Mouse (Mus musculus) MEL (cell line): ENCODE measurements around the gene Eef2k. TPM values are rescaled to one million over a fixed set of nuclear protein-coding genes. Genes with fewer than 3 reads are reported as not detected.

Experiments
- DNase-seq: peaks from one replicate; pipeline ENCODE4 v3.0.0; 2011; ENCODE audit warnings: low read depth, low spot score
- H3K27ac ChIP-seq: 2 replicates; pipeline ENCODE4 v1.5.1; 2012; ENCODE audit warnings: low read depth, mild to moderate bottlenecking, control low read depth, low read length, moderate library complexity; ENCODE audit not compliant: control insufficient read depth
- H3K27me3 ChIP-seq, 2 experiments: fragments of 150-350 bp in 1 of 2; sonication (generic) in 1 of 2; 2 replicates each; pipeline ENCODE4 v1.6.1; 2012; ENCODE audit warnings: low read length in 2 of 2, mild to moderate bottlenecking in 2 of 2, improper control_type of control experiment in 1 of 2, moderate library complexity in 1 of 2; ENCODE audit not compliant: insufficient read depth in 2 of 2, control insufficient read depth in 1 of 2
- H3K36me3 ChIP-seq, 2 experiments: 2 replicates each; pipeline ENCODE4 v1.6.1; 2012 to 2014; ENCODE audit warnings: low read length in 2 of 2, improper control_type of control experiment in 1 of 2, inconsistent platforms in 1 of 2, mild to moderate bottlenecking in 1 of 2; ENCODE audit not compliant: insufficient read depth in 2 of 2, control insufficient read depth in 1 of 2
- H3K4me1 ChIP-seq, 2 experiments: fragments of 150-350 bp in 1 of 2; sonication (generic) in 1 of 2; 2 replicates each; pipeline ENCODE4 v1.6.1; 2012; ENCODE audit warnings: low read length in 2 of 2, improper control_type of control experiment in 1 of 2, mild to moderate bottlenecking in 1 of 2; ENCODE audit not compliant: insufficient read depth in 2 of 2, control insufficient read depth in 1 of 2
- H3K4me3 ChIP-seq, 2 experiments: fragments of 150-350 bp in 1 of 2; sonication (generic) in 1 of 2; 2 replicates each; pipeline ENCODE4 v1.5.1; 2012; ENCODE audit warnings: low read depth in 2 of 2, low read length in 2 of 2, mild to moderate bottlenecking in 2 of 2, moderate library complexity in 2 of 2, control low read depth in 1 of 2, improper control_type of control experiment in 1 of 2; ENCODE audit not compliant: control insufficient read depth in 1 of 2, insufficient read depth in 1 of 2
- H3K79me2 ChIP-seq: 2 replicates; pipeline ENCODE4 v1.6.1; 2012; ENCODE audit warnings: mild to moderate bottlenecking, low read length, moderate library complexity; ENCODE audit not compliant: control insufficient read depth, poor library complexity, insufficient read depth
- H3K9ac ChIP-seq: 2 replicates; pipeline ENCODE4 v1.6.1; 2012; ENCODE audit warnings: low read depth, mild to moderate bottlenecking, control low read depth, low read length, moderate library complexity; ENCODE audit not compliant: control insufficient read depth, poor library complexity, severe bottlenecking
- H3K9me3 ChIP-seq: fragments of 150-350 bp; sonication (generic); replicated peaks from 2 replicates; pipeline ENCODE4 v1.6.1; 2012; ENCODE audit warnings: mild to moderate bottlenecking, low read length, improper control_type of control experiment, moderate library complexity; ENCODE audit not compliant: insufficient read depth
- ELF1 ChIP-seq: IDR thresholded peaks from 2 replicates; pipeline ENCODE4 v1.6.1; 2014; ENCODE audit warnings: low read depth, mild to moderate bottlenecking, inconsistent platforms, low read length, improper control_type of control experiment, moderate library complexity
- EP300 ChIP-seq, 2 experiments: IDR thresholded peaks; 2 replicates each; pipeline ENCODE4 v1.6.1; 2011; ENCODE audit warnings: improper control_type of control experiment in 2 of 2, low read length in 2 of 2, low read depth in 1 of 2, mild to moderate bottlenecking in 1 of 2
- ETS1 ChIP-seq: IDR thresholded peaks from 2 replicates; pipeline ENCODE4 v1.6.1; 2012; ENCODE audit warnings: low read depth, mild to moderate bottlenecking, inconsistent platforms, low read length, improper control_type of control experiment, moderate library complexity
- GABPA ChIP-seq: IDR thresholded peaks from 2 replicates; pipeline ENCODE4 v1.6.1; 2012; ENCODE audit warnings: low read depth, mild to moderate bottlenecking, inconsistent platforms, low read length, improper control_type of control experiment, moderate library complexity
- JUND ChIP-seq: IDR thresholded peaks from 2 replicates; pipeline ENCODE4 v1.6.1; 2011; ENCODE audit warnings: low read depth, mild to moderate bottlenecking, improper control_type of control experiment, low read length
- MAX ChIP-seq: IDR thresholded peaks from 2 replicates; pipeline ENCODE4 v1.6.1; 2011; ENCODE audit warnings: low read length, improper control_type of control experiment
- MAZ ChIP-seq: IDR thresholded peaks from 2 replicates; pipeline ENCODE4 v1.6.1; 2012; ENCODE audit warnings: low read depth, mild to moderate bottlenecking, inconsistent platforms, low read length, improper control_type of control experiment
- MXI1 ChIP-seq: IDR thresholded peaks from 2 replicates; pipeline ENCODE4 v1.6.1; 2011; ENCODE audit warnings: mild to moderate bottlenecking, low read depth, low read length, improper control_type of control experiment
- MYB ChIP-seq: IDR thresholded peaks from 2 replicates; pipeline ENCODE4 v1.6.1; 2011; ENCODE audit warnings: mild to moderate bottlenecking, low read depth, low read length, improper control_type of control experiment
- MYC ChIP-seq: IDR thresholded peaks from 2 replicates; pipeline ENCODE4 v1.6.1; 2011; ENCODE audit warnings: low read depth, mild to moderate bottlenecking, low read length, improper control_type of control experiment, moderate library complexity
- RCOR1 ChIP-seq: IDR thresholded peaks from 2 replicates; pipeline ENCODE4 v1.6.1; 2012; ENCODE audit warnings: low read depth, mild to moderate bottlenecking, inconsistent platforms, low read length, improper control_type of control experiment
- SIN3A ChIP-seq: IDR thresholded peaks from 2 replicates; pipeline ENCODE4 v1.6.1; 2012; ENCODE audit warnings: low read length, improper control_type of control experiment, inconsistent platforms
- TBP ChIP-seq: IDR thresholded peaks from 2 replicates; pipeline ENCODE4 v1.8.0; 2011; ENCODE audit warnings: low read depth, low read length, improper control_type of control experiment
- USF1 ChIP-seq: IDR thresholded peaks from 2 replicates; pipeline ENCODE4 v1.6.1; 2014; ENCODE audit warnings: low read depth, mild to moderate bottlenecking, inconsistent platforms, low read length, improper control_type of control experiment, moderate library complexity
- ZNF384 ChIP-seq: IDR thresholded peaks from 2 replicates; pipeline ENCODE4 v1.6.1; 2012; ENCODE audit warnings: low read depth, mild to moderate bottlenecking, inconsistent platforms, low read length, improper control_type of control experiment
- polyA plus RNA-seq, 2 experiments: library from polyadenylated mRNA; stranded (reverse) in 1 of 2; unstranded in 1 of 2; fragments of >175 nt in 1 of 2; fragments of >200 nt in 1 of 2; gene quantifications; 2 replicates each; pipeline versions ENCODE4 v1.2.1 to v1.2.4; 2012; ENCODE audit warnings: low replicate concordance in 2 of 2, low read depth in 1 of 2; ENCODE audit not compliant: insufficient read length in 2 of 2, insufficient read depth in 1 of 2, missing spikeins in 1 of 2
- total RNA-seq: library from RNA; depleted of rRNA; stranded (reverse); fragments of 300-350 nt; gene quantifications from 2 replicates; pipeline ENCODE4 v1.2.3, GENCODE M21; 2012

The Eef2k gene
- total and polyA plus RNA-seq, 3 experiments, result 56.2 to 69.2 TPM; not detected in 1

DNA sequence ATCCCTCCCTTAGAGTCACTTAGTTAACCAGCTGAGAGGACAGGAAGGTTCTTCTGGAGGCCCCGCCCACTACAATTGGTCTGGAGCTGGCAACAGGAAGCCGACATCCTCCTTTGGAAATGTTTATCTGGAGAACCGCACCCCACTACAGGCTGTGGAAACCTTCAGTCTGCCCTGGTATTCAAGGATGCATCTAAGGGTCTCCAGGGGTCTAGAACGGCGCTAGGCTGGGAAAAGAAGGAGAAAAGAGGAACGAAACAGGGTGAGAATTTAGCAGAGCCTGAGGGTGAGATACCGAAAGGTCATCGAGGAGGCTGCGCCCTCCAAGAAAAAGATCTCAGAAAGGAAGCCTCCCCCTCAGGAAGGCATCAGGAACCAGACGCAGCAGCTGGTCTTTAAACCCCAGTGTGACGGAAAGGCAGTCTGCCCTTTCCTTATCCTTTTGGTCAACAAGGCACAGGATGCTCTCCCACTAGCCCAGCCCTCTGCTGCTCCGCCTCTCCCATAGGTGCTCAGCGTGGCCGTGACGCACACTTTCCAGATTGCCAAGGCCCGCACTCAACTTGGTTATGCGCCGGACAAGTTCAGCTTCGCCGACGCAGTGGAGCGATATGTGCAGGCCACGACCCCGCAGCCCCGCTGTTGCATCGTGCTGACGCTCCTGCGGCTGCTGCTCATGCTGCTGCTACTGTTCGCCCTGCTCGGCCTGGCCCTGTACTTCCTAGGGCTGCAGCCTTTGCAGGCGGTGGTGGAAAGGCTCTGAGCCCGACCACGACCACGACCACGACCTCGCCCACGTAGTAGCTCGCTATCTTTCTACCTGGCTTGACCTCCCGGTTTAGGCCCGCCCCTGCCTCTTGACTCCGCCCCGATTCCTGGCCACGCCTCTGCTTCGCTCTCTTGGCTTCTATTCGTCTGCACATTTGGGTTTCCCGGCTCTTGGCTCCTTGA, 11.9 kb upstream of the Eef2k start:
- TF ChIP-seq ZNF384, result no peak
- peak; percentile 53 for TF ChIP-seq SIN3A
- peak; percentile 47; the same call in 1 of the 2 replicates for TF ChIP-seq MXI1
- DNase-seq, result peak; percentile 65
- H3K27ac ChIP-seq, result no peak overlapping the region
- H3K36me3 ChIP-seq, result peaks cover 0 to 14% of the 10 kb centered on the region in 2 experiments; a peak in 2 of 4 replicates
- peak overlapping the region; percentile 77 to 84 for H3K4me3 ChIP-seq
- H3K27me3 ChIP-seq, result no peaks in the 10 kb centered on the region
- H3K79me2 ChIP-seq, result no peaks in the 10 kb centered on the region; the same call in 1 of the 2 replicates
- H3K4me1 ChIP-seq, result peaks cover 5 to 24% of the 10 kb centered on the region in 2 experiments
- H3K9me3 ChIP-seq, result no peaks in the 10 kb centered on the region
- H3K9ac ChIP-seq, result peak overlapping the region; percentile 35

DNA sequence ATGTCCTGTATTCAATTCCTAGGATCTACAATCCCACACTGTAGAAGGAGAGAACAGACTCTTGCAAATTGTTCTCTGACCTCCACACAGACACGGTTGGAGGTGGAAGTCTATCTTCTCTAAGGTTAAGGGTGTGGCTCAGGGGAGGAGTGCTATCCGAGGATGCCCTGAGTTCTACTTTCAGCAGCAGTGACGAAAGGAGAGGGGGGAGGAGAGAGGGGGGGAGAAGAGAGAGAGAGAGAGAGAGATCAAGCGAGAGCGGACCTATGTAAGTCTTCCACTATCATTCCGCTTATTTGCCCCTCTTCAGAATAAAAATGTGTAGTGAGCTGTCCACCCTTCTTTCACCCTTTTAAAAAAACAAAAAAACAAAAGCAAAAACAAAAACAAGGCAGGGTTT, 8.2 kb upstream of the Eef2k start:
- Histone ChIP-seq H3K27me3 (no peaks in the 10 kb centered on the region), H3K9me3 (no peaks in the 10 kb centered on the region), H3K4me1 (peaks cover 5 to 26% of the 10 kb centered on the region in 2 experiments), H3K27ac (peak overlapping the region; percentile 62), H3K9ac (peak overlapping the region; percentile 64), H3K79me2 (peaks cover 1% of the 10 kb centered on the region; the same call in 1 of the 2 replicates), H3K36me3 (peaks cover 0 to 14% of the 10 kb centered on the region in 2 experiments; a peak in 2 of 4 replicates), H3K4me3 (peak overlapping the region; percentile 68 to 99)
- TF ChIP-seq ETS1 (0 out of 2 replicates have a peak, but pooled peaks have one; percentile 32), MYB (no peak), USF1 (no peak), SIN3A (no peak), TBP (no peak), RCOR1 (peak; percentile 24; the same call in 1 of the 2 replicates), MAX (no peak), JUND (peak; percentile 70; the same call in 1 of the 2 replicates), MAZ (peak; percentile 97), GABPA (no peak), EP300 (IDR thresholded peaks at IDR 0.05; ENCODE audit: low read depth in 1 of 2, low read length in 2 of 2) (peak; percentile 23 to 38; a peak in 1 of 4 replicates), MYC (peak; percentile 47), ELF1 (0 out of 2 replicates have a peak, but pooled peaks have one; percentile 33)
- DNase-seq, result peak; percentile 85
